Mouse (Mus musculus) ES-Bruce4 (cell line): ENCODE measurements around the gene Rap1a.

ENCODE experiments used
- CTCF ChIP-seq: IDR thresholded peaks from one replicate; pipeline ENCODE4 v1.8.1; 2011; ENCODE audit warnings: low read depth, low read length
- POLR2A ChIP-seq: IDR thresholded peaks from one replicate; pipeline ENCODE4 v1.8.1; 2011; ENCODE audit warnings: low read length; ENCODE audit not compliant: insufficient read depth

DNA sequence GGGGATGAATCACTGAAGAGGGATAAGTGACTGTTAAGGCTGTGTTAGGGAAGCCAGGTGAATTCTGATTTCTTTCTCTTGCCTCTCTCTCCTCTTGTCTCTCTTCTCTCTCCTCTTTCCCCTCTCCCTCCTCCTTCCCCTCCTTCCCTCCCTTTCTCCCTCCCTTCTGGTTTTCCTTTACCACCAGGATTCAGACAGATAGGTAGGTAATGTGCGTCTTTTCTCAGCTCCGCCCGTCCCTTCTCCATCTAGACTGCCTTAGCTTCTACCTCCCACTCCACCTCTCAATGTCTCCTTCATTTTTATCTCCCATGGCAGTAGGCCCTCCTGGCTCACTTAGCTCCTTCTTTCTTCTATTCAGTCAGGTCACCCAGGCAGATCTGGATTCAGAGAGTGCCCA is 95.6 kb downstream of the Rap1a start:
- no peak for TF ChIP-seq CTCF
- TF ChIP-seq POLR2A = no peak
